Mouse (Mus musculus) spleen, adult 2 months (tissue): ENCODE data around the gene Kit.

Experiments
- CTCF ChIP-seq: fragments of 200-500 bp; IDR thresholded peaks from 2 replicates; pipeline ENCODE4 v1.5.1; 2011; ENCODE audit warnings: mild to moderate bottlenecking, inconsistent platforms; ENCODE audit not compliant: insufficient read depth, insufficient read length, insufficient replicate concordance; ENCODE audit errors: extremely low read depth
- POLR2A ChIP-seq: fragments of 200-500 bp; IDR thresholded peaks from 2 replicates; pipeline ENCODE4 v1.6.1; 2011; ENCODE audit warnings: low read depth, low read length, inconsistent platforms

DNA sequence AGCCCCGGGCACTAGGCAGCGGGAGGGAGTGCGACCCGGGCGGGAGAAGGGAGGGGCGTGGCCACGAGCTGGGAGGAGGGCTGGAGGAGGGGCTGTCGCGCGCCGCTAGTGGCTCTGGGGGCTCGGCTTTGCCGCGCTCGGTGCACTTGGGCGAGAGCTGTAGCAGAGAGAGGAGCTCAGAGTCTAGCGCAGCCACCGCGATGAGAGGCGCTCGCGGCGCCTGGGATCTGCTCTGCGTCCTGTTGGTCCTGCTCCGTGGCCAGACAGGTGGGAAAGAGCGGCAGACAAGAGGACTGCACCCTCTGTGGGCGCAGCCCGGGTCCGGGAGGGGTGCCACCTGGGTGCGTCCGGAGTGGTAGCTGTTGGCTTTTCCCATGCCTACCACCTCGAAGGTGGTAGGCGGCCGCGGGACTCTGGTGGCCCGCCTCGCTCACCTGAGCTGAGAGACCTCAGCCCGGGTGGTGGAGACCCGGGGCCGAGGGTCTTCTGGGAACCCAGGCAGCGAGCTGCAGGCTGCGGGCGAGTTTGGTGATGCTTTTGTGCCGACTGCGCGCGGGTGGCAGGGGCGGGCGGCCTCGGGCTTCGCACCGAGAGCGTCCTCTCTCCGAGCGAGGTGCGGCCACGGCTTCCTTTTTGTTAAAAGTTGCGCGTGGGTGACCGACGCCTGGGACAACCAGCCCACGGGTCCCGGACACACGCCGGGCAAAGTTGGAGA lies at the start of gene Kit:
- no peak for TF ChIP-seq CTCF
- TF ChIP-seq POLR2A: no peak
